Mouse (Mus musculus) MEL-GATA-1-ER (cell line): ENCODE data around the gene Abca17.

Experiments used
- DNase-seq: peaks from one replicate; pipeline ENCODE4 v3.0.0-alpha.2; 2012; ENCODE audit warnings: low read depth; ENCODE audit errors: extremely low read depth

The Abca17 gene

DNA sequence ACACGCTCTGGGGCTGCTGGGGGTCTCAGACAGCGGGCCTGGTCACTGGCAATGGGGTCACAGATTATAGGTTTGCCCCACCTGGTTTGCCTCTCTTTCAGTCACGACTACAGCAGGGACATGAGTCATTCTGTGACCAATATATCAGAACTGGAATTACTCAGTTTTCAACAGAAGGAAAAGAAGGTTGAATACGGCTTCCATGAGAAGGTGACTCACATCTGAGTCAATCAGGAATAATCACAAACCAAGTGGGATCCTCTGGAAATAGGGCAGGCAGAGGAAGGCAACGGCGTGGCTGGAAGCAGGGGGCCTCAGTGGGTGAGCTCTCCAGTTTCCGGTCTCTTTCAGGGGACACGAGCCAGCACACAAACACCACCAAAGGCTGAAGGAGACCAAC lies 106.8 kb downstream of the Abca17 start:
- no peak for DNase-seq

DNA sequence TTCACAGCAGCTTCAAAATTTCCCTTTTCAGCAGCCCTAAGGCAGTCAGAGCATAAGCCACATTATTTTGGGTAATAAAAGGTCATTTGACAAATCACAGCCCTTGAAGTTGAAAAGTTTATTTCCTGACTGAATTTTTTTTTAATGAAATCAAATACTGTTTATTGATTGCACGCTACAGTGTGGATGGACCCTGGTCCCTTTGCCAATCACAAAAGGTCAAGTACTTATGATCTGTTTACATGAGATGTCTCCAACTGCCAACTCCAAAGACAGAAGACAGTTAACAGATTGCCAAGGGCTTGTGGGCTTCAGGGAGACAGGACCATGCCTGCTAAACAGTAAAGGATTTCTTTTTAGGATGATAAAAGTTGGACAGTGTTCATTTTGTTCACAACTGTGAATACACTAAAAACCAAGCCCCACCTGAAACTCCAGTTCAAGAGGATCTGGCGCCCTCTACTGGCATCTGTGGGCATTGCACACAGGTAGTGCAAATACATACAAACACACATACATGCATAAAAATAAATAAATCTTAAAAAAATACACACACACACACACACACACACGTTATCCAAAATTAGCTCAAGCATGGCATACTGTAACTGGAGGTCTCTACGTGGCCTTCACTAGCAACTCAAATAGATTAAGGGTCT lies 107.4 kb downstream of the Abca17 start:
- DNase-seq, result no peak

DNA sequence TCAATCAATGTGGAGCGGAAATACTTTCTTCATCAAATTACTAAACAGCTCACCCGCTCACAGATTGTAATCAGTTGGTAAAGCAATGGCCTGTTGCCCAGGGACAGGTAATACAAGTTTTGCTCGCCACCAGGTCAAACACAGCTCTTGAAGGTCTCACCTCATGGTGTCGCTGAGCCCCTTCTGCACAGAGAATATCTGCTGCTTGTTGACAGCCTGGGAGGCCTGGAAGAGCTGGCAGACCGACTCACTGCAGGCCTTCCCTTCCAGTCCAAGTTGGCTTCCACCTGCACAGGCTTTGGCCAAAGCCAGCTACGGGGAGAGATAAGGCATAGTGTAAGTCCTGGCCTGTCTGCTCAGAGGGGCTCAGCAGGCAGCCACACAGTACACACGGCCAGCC lies 113.9 kb downstream of the Abca17 start:
- no peak for DNase-seq

DNA sequence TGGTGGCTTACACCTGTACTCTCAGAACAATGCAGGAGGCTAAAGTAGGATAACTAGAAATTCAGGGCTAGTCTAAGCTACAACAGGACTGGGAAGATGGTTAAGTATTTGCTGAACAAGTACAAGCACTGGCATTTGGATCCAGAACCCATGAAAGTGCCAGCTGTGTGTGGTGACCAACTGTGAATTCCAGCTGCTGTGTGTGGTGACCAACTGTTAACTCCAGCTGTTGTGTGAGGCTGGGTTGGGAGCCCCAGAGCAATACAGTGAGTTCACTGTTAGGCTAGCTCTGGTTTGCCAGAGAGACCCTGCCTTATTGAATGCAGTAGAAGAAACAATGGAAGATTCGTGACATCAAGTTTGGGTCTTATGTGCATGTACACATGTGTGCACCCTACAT lies 114.4 kb downstream of the Abca17 start:
- no peak for DNase-seq

DNA sequence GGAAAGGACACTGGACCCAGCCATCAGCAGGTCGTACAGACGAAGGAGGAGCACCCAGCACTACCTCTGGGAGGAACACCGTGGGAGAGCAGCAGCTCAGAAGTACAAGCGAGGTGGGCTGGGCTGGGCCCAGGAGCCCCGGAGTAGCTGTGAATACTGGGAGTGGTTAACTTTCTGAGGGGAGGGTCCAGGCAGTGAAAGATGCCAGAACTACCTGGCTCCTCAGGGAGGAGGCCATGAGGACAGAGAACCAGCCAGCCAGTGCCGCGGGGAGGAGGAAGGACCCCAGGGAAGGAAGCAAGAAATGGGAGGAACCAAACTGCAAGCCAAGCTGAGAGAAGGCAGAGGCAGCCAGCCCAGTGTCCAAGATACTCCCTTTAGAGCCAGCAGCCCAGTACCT lies 122.9 kb downstream of the Abca17 start:
- DNase-seq, result no peak

DNA sequence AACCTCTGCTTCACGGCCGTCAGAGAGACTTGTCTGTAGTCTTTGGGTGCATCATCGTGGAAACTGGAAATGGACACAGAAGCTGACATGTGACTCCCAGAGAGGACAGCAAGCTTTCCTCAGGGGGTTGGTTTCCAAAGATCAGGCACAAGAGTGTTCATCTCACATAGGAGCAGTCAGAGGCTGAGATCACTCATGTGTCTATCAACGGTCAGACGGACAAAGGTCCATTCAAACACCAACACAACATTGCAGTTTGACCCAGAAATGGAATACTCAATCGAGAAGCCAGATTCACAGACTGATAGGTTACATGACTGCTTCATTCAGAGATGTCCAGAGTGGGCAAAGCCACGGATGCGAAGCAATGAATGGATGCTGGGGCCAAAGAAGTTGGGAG lies 124.1 kb downstream of the Abca17 start:
- DNase-seq, result no peak

DNA sequence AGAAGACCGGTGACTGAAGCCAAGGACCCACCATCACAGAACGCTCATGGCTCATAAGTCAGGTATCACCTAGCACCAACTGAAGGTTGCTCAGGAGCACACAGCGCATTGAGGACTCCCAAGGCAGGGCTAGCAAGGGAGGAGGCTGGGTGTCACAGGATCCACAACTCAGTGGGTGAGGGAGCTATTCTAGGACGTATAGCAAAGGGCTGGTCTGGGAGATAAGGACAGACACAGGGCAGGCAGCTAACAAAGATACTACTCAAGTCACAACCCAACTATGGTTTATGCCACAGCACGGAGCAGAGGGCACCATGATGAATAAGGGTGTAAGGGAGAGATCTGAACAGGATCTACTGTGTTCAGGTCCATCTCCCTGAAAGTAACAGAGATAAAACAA lies 125.0 kb downstream of the Abca17 start:
- peak; percentile 38 for DNase-seq

DNA sequence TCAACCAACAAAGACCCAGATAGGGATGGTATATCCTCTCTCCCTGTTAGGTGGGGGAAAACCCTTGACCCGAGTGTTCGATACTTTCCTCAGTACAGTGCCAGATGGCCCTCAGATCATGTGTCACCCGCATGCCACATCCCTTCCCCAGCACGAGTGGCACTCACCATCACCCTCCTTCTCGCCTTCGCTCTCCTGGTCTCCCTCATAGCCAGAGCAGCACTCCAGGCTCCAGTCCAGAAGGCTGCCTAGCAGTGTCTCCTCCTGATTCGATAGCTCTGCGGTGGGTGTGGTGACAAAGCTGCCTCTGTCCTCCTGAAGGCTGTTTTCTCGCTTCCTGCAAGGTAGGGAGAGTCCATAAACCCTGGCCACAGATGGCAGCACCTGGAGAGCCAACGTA lies 126.1 kb downstream of the Abca17 start:
- no peak for DNase-seq

DNA sequence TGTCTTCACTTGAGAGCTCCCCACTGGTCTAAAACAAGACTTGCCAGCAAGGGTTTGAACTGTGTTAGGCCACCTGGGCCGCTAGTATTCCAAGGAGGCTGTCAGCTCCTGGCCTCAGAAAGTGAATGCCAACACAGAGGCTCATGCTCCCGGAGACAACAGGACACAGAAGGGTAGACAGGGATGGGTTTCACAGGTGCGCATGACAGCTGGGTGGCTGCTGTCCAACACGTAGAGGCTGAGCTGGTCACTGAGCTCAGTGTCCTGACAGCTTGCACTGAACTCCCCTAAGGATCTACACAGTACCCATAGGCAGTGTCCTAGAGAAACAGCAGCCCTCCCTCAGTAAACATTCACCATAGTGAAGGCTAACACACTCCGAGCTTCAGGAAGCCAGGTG lies 127.4 kb downstream of the Abca17 start:
- DNase-seq, result no peak

DNA sequence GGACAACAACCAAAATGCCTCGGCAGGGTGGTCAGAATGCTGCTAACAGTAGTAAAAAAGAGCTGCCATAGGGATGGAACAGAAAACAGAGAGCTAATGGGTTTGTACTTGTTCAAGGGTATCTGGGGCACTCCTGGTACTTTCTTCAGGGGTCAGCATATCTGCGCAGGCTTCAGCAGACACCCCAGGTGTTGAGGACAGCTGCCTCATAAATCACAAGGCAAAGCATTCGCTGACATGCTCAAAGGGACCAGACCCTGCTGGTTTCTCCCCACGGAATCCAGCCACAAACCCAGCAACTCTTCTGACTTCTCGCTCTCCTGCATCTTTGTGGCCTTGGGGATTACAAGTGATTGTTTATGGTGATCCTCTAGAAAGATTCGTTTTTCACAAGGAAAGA lies 128.2 kb downstream of the Abca17 start:
- no peak for DNase-seq

DNA sequence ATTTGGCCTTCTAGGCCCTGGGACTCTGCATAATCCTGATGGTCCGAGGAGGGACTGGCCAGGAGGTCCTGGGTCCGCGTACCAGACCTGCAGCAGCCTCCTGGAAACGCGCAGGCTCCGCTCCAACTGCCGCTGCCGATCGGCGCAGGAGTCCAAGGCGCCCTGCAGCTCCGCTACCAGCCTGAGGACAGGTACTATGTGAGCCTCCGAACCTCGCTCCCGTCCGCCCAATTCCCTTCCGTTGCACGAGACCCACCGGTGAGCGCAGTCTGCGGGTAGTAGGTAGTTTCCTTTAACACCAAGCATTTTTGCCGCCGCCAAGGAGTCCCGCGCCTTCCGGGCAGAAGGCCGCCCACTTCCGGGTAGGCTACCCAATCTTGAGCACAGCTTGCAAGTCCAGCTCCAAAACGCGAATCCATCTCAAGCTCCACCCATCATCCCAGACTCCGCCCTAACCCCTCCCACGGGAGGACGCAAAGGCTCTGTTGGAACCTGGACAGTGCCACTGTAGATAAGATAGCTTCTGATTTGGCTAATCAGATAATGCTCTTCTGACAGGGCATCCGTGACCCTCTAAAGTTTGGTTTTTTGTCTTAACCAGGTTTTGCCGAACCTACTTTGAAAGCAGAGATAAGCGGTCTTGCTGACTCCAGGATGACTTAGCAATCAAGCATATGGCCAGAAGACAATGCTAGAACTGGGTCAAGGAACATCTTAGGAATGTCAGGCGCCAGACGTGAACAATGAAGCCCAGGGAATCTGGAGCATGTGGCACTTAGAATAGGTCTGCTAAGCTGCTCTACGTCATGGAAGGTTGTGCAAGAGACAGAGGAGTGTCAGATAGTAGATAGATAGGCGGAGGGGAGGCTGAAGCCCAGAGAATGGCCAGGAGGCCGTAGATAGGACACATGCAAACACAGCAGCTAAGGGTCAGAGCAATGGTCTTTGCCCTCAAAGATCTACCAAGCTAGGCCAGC lies 130.1 kb downstream of the Abca17 start, which contains the start of gene Tedc2:
TSS of gene Tedc2 (minus strand) at position 417 of the 977 bp plus-strand sequence.
- peak; percentile 95 for DNase-seq

DNA sequence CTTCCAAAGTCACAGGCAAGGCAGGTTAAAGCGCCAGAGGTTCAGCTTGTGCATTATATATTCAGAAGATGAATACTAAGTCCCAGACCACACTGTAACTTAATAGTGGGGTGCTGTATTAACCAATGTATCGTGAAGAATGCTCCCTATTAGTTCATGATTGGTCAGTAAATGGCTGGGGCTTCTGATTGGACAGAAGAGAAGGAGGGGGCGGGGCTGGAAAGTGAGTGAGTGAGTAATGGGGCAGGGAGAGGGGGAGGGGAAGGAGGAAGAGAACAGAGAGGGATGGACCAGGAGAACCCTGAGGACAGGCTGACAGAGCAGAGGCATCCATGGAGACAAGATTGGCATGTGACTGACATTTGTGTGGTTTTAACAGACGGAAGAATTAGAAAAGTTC lies 134.0 kb downstream of the Abca17 start:
- DNase-seq, result peak; percentile 72
